Mouse (Mus musculus) neural tube, embryonic 13.5 days (tissue): Measurements from ENCODE around the gene Snrnp40. TPM values are rescaled to one million over a fixed set of nuclear protein-coding genes. Genes with fewer than 3 reads are reported as not detected.

Source experiments
- ATAC-seq: fragments of 200-750 bp; cut with Nextera tagmentation; 2 replicates; pipeline ENCODE4 v1.8.0; 2017; ENCODE audit warnings: low read depth, mild to moderate bottlenecking, moderate TSS enrichment, moderate library complexity
- H3K27ac ChIP-seq: fragments of 300-500 bp; sonication (generic); replicated peaks from 2 replicates; pipeline ENCODE4 v1.5.1; 2015; ENCODE audit warnings: moderate library complexity, mild to moderate bottlenecking, inconsistent platforms
- H3K27me3 ChIP-seq: fragments of 300-500 bp; sonication (generic); 2 replicates; pipeline ENCODE4 v1.6.1; 2015; ENCODE audit warnings: mild to moderate bottlenecking, inconsistent platforms
- H3K36me3 ChIP-seq: fragments of 300-500 bp; sonication (generic); 2 replicates; pipeline ENCODE4 v1.6.1; 2015; ENCODE audit warnings: mild to moderate bottlenecking, inconsistent platforms
- H3K4me1 ChIP-seq: fragments of 300-500 bp; sonication (generic); replicated peaks from 2 replicates; pipeline ENCODE4 v1.6.1; 2015; ENCODE audit warnings: inconsistent platforms
- H3K4me2 ChIP-seq: fragments of 300-500 bp; sonication (generic); 2 replicates; pipeline ENCODE4 v1.6.1; 2015; ENCODE audit warnings: inconsistent platforms, mild to moderate bottlenecking, moderate library complexity
- H3K4me3 ChIP-seq: fragments of 300-500 bp; sonication (generic); 2 replicates; pipeline ENCODE4 v1.5.1; 2015; ENCODE audit warnings: mild to moderate bottlenecking, inconsistent platforms
- H3K9ac ChIP-seq: fragments of 300-500 bp; sonication (generic); 2 replicates; pipeline ENCODE4 v1.6.1; 2015; ENCODE audit warnings: moderate library complexity, mild to moderate bottlenecking, inconsistent platforms
- H3K9me3 ChIP-seq: fragments of 300-500 bp; sonication (generic); 2 replicates; pipeline ENCODE4 v1.6.1; 2016; ENCODE audit warnings: inconsistent platforms
- WGBS: fragments of 180-500 bp; shearing (Covaris S2); methylation state at CpG from one replicate; pipeline ENCODE4 v1.1.7; 2015; 5-methylcytosine and 5-hydroxymethylcytosine counted together
- polyA plus RNA-seq: library from polyadenylated mRNA; unstranded; fragments of >200 nt; fragmentation: Nextera tagmentation; extraction: Ambion mirVana; gene quantifications from 2 replicates; pipeline ENCODE4 v1.2.1, GENCODE M21; 2015

Gene Snrnp40
- polyA plus RNA-seq, 1 experiment from 2014 or later: 112 TPM

DNA sequence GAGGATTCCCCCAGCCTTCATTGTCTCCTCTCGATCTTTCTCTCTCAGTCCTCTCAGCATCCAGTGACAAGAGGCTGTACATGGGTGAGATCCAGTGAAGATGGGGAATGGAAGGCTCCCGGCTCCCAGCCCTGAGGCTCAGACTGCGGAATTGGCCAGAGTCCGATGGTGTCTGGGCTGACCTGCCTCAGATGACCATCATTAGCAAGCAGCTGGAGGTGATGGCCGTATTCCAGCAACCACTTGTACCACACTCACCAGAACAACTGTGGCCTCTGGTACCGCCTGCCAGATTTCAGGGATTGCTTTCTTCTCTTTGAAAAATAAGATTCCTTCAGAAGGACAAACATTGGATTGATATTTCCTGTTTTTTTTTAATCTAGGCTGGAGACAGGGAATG, 29.6 kb downstream of the Snrnp40 start:
- no peak overlapping the region for H3K4me3 ChIP-seq
- H3K9me3 ChIP-seq: no peaks in the 10 kb centered on the region
- H3K36me3 ChIP-seq: peaks cover 49% of the 10 kb centered on the region
- no peak overlapping the region for H3K9ac ChIP-seq
- H3K4me1 ChIP-seq: peaks cover 31% of the 10 kb centered on the region
- no peak overlapping the region for H3K27ac ChIP-seq
- no peak for ATAC-seq
- WGBS: 71% methylated on average over 6 of the region's 6 CpGs
- no peak overlapping the region for H3K4me2 ChIP-seq
- H3K27me3 ChIP-seq: no peaks in the 10 kb centered on the region

- ATAC-seq: no peak
- WGBS: 86% methylated on average over 7 of the region's 7 CpGs
- Histone ChIP-seq H3K4me2 (no peak overlapping the region), H3K9me3 (no peaks in the 10 kb centered on the region), H3K4me3 (no peak overlapping the region), H3K27me3 (no peaks in the 10 kb centered on the region), H3K4me1 (peaks cover 31% of the 10 kb centered on the region), H3K9ac (no peak overlapping the region), H3K27ac (no peak overlapping the region), H3K36me3 (peaks cover 45% of the 10 kb centered on the region)
These were observed 30.0 kb downstream of the Snrnp40 start for GRCm38 (mm10) chr4:130389927-130390326.

DNA sequence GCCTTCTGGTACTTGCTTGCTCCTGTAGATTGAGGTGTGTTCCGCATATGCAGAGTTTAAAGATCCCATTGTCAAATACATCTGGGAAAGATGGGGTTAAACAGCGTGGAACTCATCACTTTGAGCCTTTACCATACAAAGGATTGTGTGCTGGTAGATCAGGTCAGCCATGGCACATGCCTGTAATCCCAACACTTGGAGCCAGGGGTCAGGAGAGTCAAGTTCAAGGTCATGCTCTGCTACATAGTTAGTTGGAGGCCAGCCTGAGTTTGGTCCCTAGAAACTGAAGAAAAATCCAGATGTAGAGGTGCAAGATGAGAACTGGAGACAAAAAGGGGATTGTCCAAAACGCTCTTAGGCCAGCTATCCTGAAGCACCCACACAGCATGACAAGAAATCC, 31.3 kb downstream of the Snrnp40 start:
- Histone ChIP-seq H3K9ac (no peak overlapping the region), H3K4me2 (no peak overlapping the region), H3K4me1 (peaks cover 31% of the 10 kb centered on the region), H3K4me3 (no peak overlapping the region), H3K27me3 (no peaks in the 10 kb centered on the region), H3K36me3 (peaks cover 35% of the 10 kb centered on the region), H3K9me3 (no peaks in the 10 kb centered on the region), H3K27ac (peak overlapping the region; percentile 18; the same call in 1 of the 2 replicates)
- ATAC-seq: no peak
- WGBS: 70% methylated on average over 3 of the region's 3 CpGs

Other genes with a start within 250 kb of the Snrnp40 start
- 0.39 and 0.71 TPM in 2 replicates for gene Hcrtr1, start 220.8 kb upstream of the Snrnp40 start, polyA plus RNA-seq
- gene Tinagl1, start 185.0 kb upstream of the Snrnp40 start, polyA plus RNA-seq: 4.2 and 6.7 TPM in 2 replicates
- not detected in 2 replicates for gene Gm853, start 137.7 kb upstream of the Snrnp40 start, polyA plus RNA-seq
- 53.5 and 60.1 TPM in 2 replicates for gene Serinc2, start 80.9 kb upstream of the Snrnp40 start, polyA plus RNA-seq
- 136 and 150 TPM in 2 replicates for gene Fabp3, start 51.5 kb upstream of the Snrnp40 start, polyA plus RNA-seq
- 0.71 TPM in 1 of 2 replicates, not detected in the other for gene Gm10570, start 51.5 kb upstream of the Snrnp40 start, polyA plus RNA-seq
- gene Zcchc17, start 189 bp upstream of the Snrnp40 start, polyA plus RNA-seq: 90.3 and 94.1 TPM in 2 replicates
- gene Nkain1, start 214.0 kb downstream of the Snrnp40 start, polyA plus RNA-seq: 10.6 and 11.8 TPM in 2 replicates